Mouse (Mus musculus) MEL (cell line): ENCODE measurements at regions not wholly inside any gene's neighbourhood (a gene's known extent, or its start where the extent isn't known, plus 50 kb on each side); places are given as distances from the start of the nearest gene placed in this dataset.

Source experiments
- DNase-seq: peaks from one replicate; pipeline ENCODE4 v3.0.0; 2011; ENCODE audit warnings: low read depth, low spot score
- H3K27ac ChIP-seq: 2 replicates; pipeline ENCODE4 v1.5.1; 2012; ENCODE audit warnings: low read depth, mild to moderate bottlenecking, control low read depth, low read length, moderate library complexity; ENCODE audit not compliant: control insufficient read depth
- H3K27me3 ChIP-seq, 2 experiments: fragments of 150-350 bp in 1 of 2; sonication (generic) in 1 of 2; 2 replicates each; pipeline ENCODE4 v1.6.1; 2012; ENCODE audit warnings: low read length in 2 of 2, mild to moderate bottlenecking in 2 of 2, improper control_type of control experiment in 1 of 2, moderate library complexity in 1 of 2; ENCODE audit not compliant: insufficient read depth in 2 of 2, control insufficient read depth in 1 of 2
- H3K36me3 ChIP-seq, 2 experiments: 2 replicates each; pipeline ENCODE4 v1.6.1; 2012 to 2014; ENCODE audit warnings: low read length in 2 of 2, improper control_type of control experiment in 1 of 2, inconsistent platforms in 1 of 2, mild to moderate bottlenecking in 1 of 2; ENCODE audit not compliant: insufficient read depth in 2 of 2, control insufficient read depth in 1 of 2
- H3K4me1 ChIP-seq, 2 experiments: fragments of 150-350 bp in 1 of 2; sonication (generic) in 1 of 2; 2 replicates each; pipeline ENCODE4 v1.6.1; 2012; ENCODE audit warnings: low read length in 2 of 2, improper control_type of control experiment in 1 of 2, mild to moderate bottlenecking in 1 of 2; ENCODE audit not compliant: insufficient read depth in 2 of 2, control insufficient read depth in 1 of 2
- H3K4me3 ChIP-seq, 2 experiments: fragments of 150-350 bp in 1 of 2; sonication (generic) in 1 of 2; 2 replicates each; pipeline ENCODE4 v1.5.1; 2012; ENCODE audit warnings: low read depth in 2 of 2, low read length in 2 of 2, mild to moderate bottlenecking in 2 of 2, moderate library complexity in 2 of 2, control low read depth in 1 of 2, improper control_type of control experiment in 1 of 2; ENCODE audit not compliant: control insufficient read depth in 1 of 2, insufficient read depth in 1 of 2
- H3K79me2 ChIP-seq: 2 replicates; pipeline ENCODE4 v1.6.1; 2012; ENCODE audit warnings: mild to moderate bottlenecking, low read length, moderate library complexity; ENCODE audit not compliant: control insufficient read depth, poor library complexity, insufficient read depth
- H3K9ac ChIP-seq: 2 replicates; pipeline ENCODE4 v1.6.1; 2012; ENCODE audit warnings: low read depth, mild to moderate bottlenecking, control low read depth, low read length, moderate library complexity; ENCODE audit not compliant: control insufficient read depth, poor library complexity, severe bottlenecking
- H3K9me3 ChIP-seq: fragments of 150-350 bp; sonication (generic); replicated peaks from 2 replicates; pipeline ENCODE4 v1.6.1; 2012; ENCODE audit warnings: mild to moderate bottlenecking, low read length, improper control_type of control experiment, moderate library complexity; ENCODE audit not compliant: insufficient read depth
- BHLHE40 ChIP-seq: IDR thresholded peaks from 2 replicates; pipeline ENCODE4 v1.6.1; 2012; ENCODE audit warnings: low read depth, mild to moderate bottlenecking, inconsistent platforms, low read length, improper control_type of control experiment, borderline replicate concordance
- CTCF ChIP-seq, 3 experiments: IDR thresholded peaks in 2 of 3; conservative IDR thresholded peaks in 1 of 3; 2 replicates each; pipeline ENCODE4 v1.5.1; 2011 to 2012; ENCODE audit warnings: low read length in 3 of 3, low read depth in 2 of 3, mild to moderate bottlenecking in 2 of 3, improper control_type of control experiment in 1 of 3, inconsistent platforms in 1 of 3, mixed read lengths in 1 of 3, moderate library complexity in 1 of 3; ENCODE audit not compliant: control insufficient read depth in 1 of 3, insufficient read depth in 1 of 3, poor library complexity in 1 of 3, severe bottlenecking in 1 of 3
- E2F4 ChIP-seq: IDR thresholded peaks from 2 replicates; pipeline ENCODE4 v1.6.1; 2011; ENCODE audit warnings: low read depth, low read length, improper control_type of control experiment, borderline replicate concordance
- ELF1 ChIP-seq: IDR thresholded peaks from 2 replicates; pipeline ENCODE4 v1.6.1; 2014; ENCODE audit warnings: low read depth, mild to moderate bottlenecking, inconsistent platforms, low read length, improper control_type of control experiment, moderate library complexity
- EP300 ChIP-seq, 2 experiments: IDR thresholded peaks; 2 replicates each; pipeline ENCODE4 v1.6.1; 2011; ENCODE audit warnings: improper control_type of control experiment in 2 of 2, low read length in 2 of 2, low read depth in 1 of 2, mild to moderate bottlenecking in 1 of 2
- GATA1 ChIP-seq: IDR thresholded peaks from 2 replicates; pipeline ENCODE4 v1.6.1; 2011; ENCODE audit warnings: low read depth, low read length, improper control_type of control experiment
- MAX ChIP-seq: IDR thresholded peaks from 2 replicates; pipeline ENCODE4 v1.6.1; 2011; ENCODE audit warnings: low read length, improper control_type of control experiment
- MYB ChIP-seq: IDR thresholded peaks from 2 replicates; pipeline ENCODE4 v1.6.1; 2011; ENCODE audit warnings: mild to moderate bottlenecking, low read depth, low read length, improper control_type of control experiment
- MYC ChIP-seq: IDR thresholded peaks from 2 replicates; pipeline ENCODE4 v1.6.1; 2011; ENCODE audit warnings: low read depth, mild to moderate bottlenecking, low read length, improper control_type of control experiment, moderate library complexity
- RAD21 ChIP-seq: IDR thresholded peaks from 2 replicates; pipeline ENCODE4 v1.6.1; 2011; ENCODE audit warnings: mild to moderate bottlenecking, low read depth, low read length, improper control_type of control experiment
- RCOR1 ChIP-seq: IDR thresholded peaks from 2 replicates; pipeline ENCODE4 v1.6.1; 2012; ENCODE audit warnings: low read depth, mild to moderate bottlenecking, inconsistent platforms, low read length, improper control_type of control experiment
- SIN3A ChIP-seq: IDR thresholded peaks from 2 replicates; pipeline ENCODE4 v1.6.1; 2012; ENCODE audit warnings: low read length, improper control_type of control experiment, inconsistent platforms
- SMC3 ChIP-seq: IDR thresholded peaks from 2 replicates; pipeline ENCODE4 v1.6.1; 2011; ENCODE audit warnings: low read depth, low read length, improper control_type of control experiment
- TAL1 ChIP-seq: IDR thresholded peaks from 2 replicates; pipeline ENCODE4 v1.6.1; 2012; ENCODE audit warnings: mild to moderate bottlenecking, inconsistent platforms, low read length, moderate library complexity, mixed read lengths
- TBP ChIP-seq: IDR thresholded peaks from 2 replicates; pipeline ENCODE4 v1.8.0; 2011; ENCODE audit warnings: low read depth, low read length, improper control_type of control experiment
- UBTF ChIP-seq: IDR thresholded peaks from 2 replicates; pipeline ENCODE4 v1.6.1; 2012; ENCODE audit warnings: low read depth, mild to moderate bottlenecking, inconsistent platforms, low read length, improper control_type of control experiment, moderate library complexity, borderline replicate concordance; ENCODE audit not compliant: insufficient read depth
- USF2 ChIP-seq, 2 experiments: IDR thresholded peaks; 2 replicates each; pipeline ENCODE4 v1.6.1; 2011 to 2012; ENCODE audit warnings: improper control_type of control experiment in 2 of 2, low read length in 2 of 2, borderline replicate concordance in 1 of 2, inconsistent platforms in 1 of 2, low read depth in 1 of 2, mild to moderate bottlenecking in 1 of 2; ENCODE audit not compliant: insufficient read depth in 1 of 2
- ZC3H11A ChIP-seq: IDR thresholded peaks from 2 replicates; pipeline ENCODE4 v1.6.1; 2012; ENCODE audit warnings: low read depth, mild to moderate bottlenecking, inconsistent platforms, low read length, improper control_type of control experiment
- ZKSCAN1 ChIP-seq: IDR thresholded peaks from 2 replicates; pipeline ENCODE4 v1.6.1; 2012; ENCODE audit warnings: low read depth, mild to moderate bottlenecking, inconsistent platforms, low read length, improper control_type of control experiment, moderate library complexity
- ZNF384 ChIP-seq: IDR thresholded peaks from 2 replicates; pipeline ENCODE4 v1.6.1; 2012; ENCODE audit warnings: low read depth, mild to moderate bottlenecking, inconsistent platforms, low read length, improper control_type of control experiment

DNA sequence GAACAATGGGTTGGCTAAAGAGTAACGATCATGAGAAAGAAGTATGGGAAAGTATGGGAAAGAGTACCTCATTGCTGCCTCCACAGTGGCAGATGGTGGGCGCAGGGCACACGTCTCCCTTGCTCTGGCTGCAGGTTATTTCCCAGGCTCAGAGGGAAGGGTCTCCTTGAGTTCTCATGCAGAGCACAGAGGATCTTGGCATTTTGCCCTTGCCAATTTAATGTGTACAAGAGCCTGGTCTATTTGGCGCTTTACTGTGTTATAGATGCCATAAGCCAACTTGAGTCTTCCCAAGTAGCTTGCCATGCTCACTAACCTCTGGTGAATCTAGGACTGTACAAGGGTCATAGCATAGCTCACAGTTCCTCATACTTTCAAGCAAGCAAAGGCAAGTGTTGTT, 296.7 kb upstream of the Rnf219 start:
- Histone ChIP-seq H3K27me3 (no peaks in the 10 kb centered on the region), H3K79me2 (no peaks in the 10 kb centered on the region), H3K27ac (no peak overlapping the region), H3K4me1 (no peaks in the 10 kb centered on the region), H3K36me3 (no peaks in the 10 kb centered on the region), H3K9me3 (no peaks in the 10 kb centered on the region), H3K4me3 (no peak overlapping the region), H3K9ac (no peak overlapping the region)
- no peak for DNase-seq
- no peak for TF ChIP-seq GATA1
- no peak for TF ChIP-seq SIN3A
- TF ChIP-seq RCOR1: no peak
- TF ChIP-seq TAL1: no peak
- no peak for TF ChIP-seq MAX
- no peak for TF ChIP-seq MYC
- no peak for TF ChIP-seq ZC3H11A
- TF ChIP-seq BHLHE40: no peak
- TF ChIP-seq E2F4: no peak
- TF ChIP-seq ZNF384: no peak
- no peak for TF ChIP-seq ELF1
- no peak for TF ChIP-seq EP300 (IDR thresholded peaks at IDR 0.05; ENCODE audit: low read depth in 1 of 2, low read length in 2 of 2)
- no peak for TF ChIP-seq ZKSCAN1
- no peak for TF ChIP-seq TBP
- no peak for TF ChIP-seq MYB

- Histone ChIP-seq H3K4me1 (no peaks in the 10 kb centered on the region), H3K79me2 (no peaks in the 10 kb centered on the region), H3K9ac (no peak overlapping the region), H3K27ac (no peak overlapping the region), H3K4me3 (no peak overlapping the region), H3K9me3 (no peaks in the 10 kb centered on the region), H3K27me3 (no peaks in the 10 kb centered on the region), H3K36me3 (no peaks in the 10 kb centered on the region)
- peak; percentile 74 for DNase-seq
- peak; percentile 93 for TF ChIP-seq SMC3
- no peak for TF ChIP-seq USF2 (IDR thresholded peaks at IDR 0.05; ENCODE audit: borderline replicate concordance in 1 of 2, insufficient read depth in 1 of 2, low read depth in 1 of 2, low read length in 2 of 2)
- TF ChIP-seq RAD21: peak; percentile 80
- peak; percentile 68 for TF ChIP-seq ZC3H11A
- TF ChIP-seq UBTF: no peak
- TF ChIP-seq CTCF (IDR thresholded peaks at IDR 0.05 in 2 of 3, conservative IDR thresholded peaks at IDR 0.05 in 1 of 3; ENCODE audit: control insufficient read depth in 1 of 3, insufficient read depth in 1 of 3, low read depth in 2 of 3, low read length in 3 of 3, poor library complexity in 1 of 3, severe bottlenecking in 1 of 3): peak; percentile 61 to 80 (median 66)
These were observed 291.6 kb upstream of the Rnf219 start for GRCm38 (mm10) chr14:104813977-104814584.
